Mouse (Mus musculus): ENCODE data around the gene Tmem59l.

DNA sequence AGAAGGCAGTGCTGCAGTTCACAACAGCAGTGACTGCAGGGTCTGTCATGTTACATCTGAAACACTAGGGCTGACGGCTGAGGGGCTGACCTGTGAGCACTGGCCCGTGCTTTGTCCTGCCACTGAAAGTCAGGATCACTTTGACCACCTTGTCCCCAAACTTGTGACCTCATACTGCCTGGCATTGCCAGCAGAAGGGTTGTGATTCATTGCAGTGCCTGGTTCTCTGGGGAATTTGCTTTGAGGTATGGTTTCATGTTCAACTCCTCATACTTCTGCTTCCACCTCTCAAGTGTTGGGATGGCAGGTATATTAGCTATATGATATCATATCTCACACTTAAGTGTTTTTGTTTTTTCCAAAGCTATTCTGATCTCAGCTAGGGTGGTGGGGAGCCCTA lies 48.5 kb upstream of the Tmem59l start:
- TF ChIP-seq CTCF (IDR thresholded peaks at IDR 0.05; ENCODE audit: control insufficient read depth, insufficient read depth, low read length) (no peak), POLR2A (IDR thresholded peaks at IDR 0.05; ENCODE audit: borderline replicate concordance, control insufficient read depth, low read depth, low read length) (no peak)

All from bone marrow, adult 2 months (tissue).